Mouse (Mus musculus) spleen, postnatal 0 days (tissue): ENCODE measurements around the gene Magea4. TPM values are rescaled to one million over a fixed set of nuclear protein-coding genes. Genes with fewer than 3 reads are reported as not detected.

ENCODE experiments used
- microRNA counts: library from miRNA; unstranded; fragments of <30 nt; microRNA quantifications from one replicate; lab custom pipeline; 2015
- polyA plus RNA-seq: library from polyadenylated mRNA; unstranded; fragments of >200 nt; fragmentation: Nextera tagmentation; extraction: Ambion mirVana; gene quantifications from 2 replicates; pipeline ENCODE4 v1.2.1, GENCODE M21; 2015

Magea4 gene
- not detected in 2 replicates for polyA plus RNA-seq

DNA sequence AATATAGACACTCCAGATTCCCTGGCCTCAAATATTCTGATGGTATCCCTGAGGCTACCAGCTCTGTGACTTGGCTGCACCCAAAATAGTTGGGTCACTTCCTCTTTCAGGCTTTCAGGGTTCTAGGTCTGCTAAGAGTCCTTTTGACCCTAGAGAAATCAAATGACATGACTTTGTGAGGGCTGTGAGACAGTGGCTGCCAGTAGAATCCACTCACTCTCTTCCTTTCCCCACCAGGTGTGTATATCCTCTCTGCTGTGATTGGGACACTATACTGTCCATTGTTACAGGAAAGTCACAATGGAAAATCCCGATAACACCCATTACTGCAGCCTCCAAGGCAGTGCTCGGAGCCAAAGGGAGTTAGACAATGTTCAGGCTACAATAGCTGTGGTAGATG is at the start of gene Magea4:
Gene Magea4, plus strand, starts transcription at position 301 of the 400 bp plus-strand sequence.

MicroRNA genes within 50 kb of the gene (microRNA counts, 519-probe panel; counts per million panel counts)
- microRNA mmu-miR-224 (lab: Ali Mortazavi, UCI): 88.3 counts per million
- microRNA mmu-miR-452 (lab: Ali Mortazavi, UCI): 88.3 counts per million

Other genes starting within 250 kb of the Magea4 start
- 0.17 TPM in 1 of 2 replicates, not detected in the other for gene Fate1, start 249.0 kb upstream of the Magea4 start, polyA plus RNA-seq
- gene Cnga2, start 230.2 kb upstream of the Magea4 start, polyA plus RNA-seq: 0.04 and 0.13 TPM in 2 replicates
- gene Gabre, start 52.8 kb downstream of the Magea4 start, polyA plus RNA-seq: 3.5 and 4.1 TPM in 2 replicates
- gene Magea10, start 164.8 kb downstream of the Magea4 start, polyA plus RNA-seq: not detected in 2 replicates